Mouse (Mus musculus): Measurements from ENCODE around the gene Galntl6. TPM values are rescaled to one million over a fixed set of nuclear protein-coding genes. Genes with fewer than 3 reads are reported as not detected.

The Galntl6 gene
- polyA plus RNA-seq, 1 experiment = not detected

DNA sequence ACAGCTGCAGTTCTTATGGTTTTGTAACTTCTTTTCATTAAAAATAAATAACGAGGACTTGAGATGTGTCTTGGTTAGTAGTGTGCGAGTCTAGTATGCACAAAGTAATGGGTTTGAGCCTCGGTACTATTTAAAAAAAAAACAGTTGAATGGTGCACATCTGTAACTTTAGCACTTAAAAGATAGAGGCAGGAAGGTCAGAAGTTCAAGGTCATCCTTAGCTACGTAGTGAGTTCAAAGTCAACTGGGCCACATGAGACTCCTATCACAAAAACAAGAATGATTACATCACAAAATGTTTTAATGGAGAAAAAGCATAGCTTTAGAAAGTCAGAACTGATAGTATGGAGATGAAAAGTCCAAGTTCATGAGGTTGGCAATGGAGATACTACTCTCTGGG, 1175.2 kb downstream of the Galntl6 start:
- Histone ChIP-seq H3K4me3 (ENCODE audit: insufficient read depth, low read depth, low read length) (no peak overlapping the region), H3K4me1 (ENCODE audit: control insufficient read depth, insufficient read depth, insufficient read length, low read length) (no peaks in the 10 kb centered on the region), H3K27ac (replicated peaks; ENCODE audit: low read depth, low read length) (no peak overlapping the region)

GRCm38 (mm10) chr8:57732795-57733194, 1179.6 kb downstream of the Galntl6 start:
- H3K4me1 ChIP-seq (ENCODE audit: control insufficient read depth, insufficient read depth, insufficient read length, low read length) = no peaks in the 10 kb centered on the region
- no peak overlapping the region for H3K4me3 ChIP-seq (ENCODE audit: insufficient read depth, low read depth, low read length)
- no peak overlapping the region for H3K27ac ChIP-seq (replicated peaks; ENCODE audit: low read depth, low read length)

DNA sequence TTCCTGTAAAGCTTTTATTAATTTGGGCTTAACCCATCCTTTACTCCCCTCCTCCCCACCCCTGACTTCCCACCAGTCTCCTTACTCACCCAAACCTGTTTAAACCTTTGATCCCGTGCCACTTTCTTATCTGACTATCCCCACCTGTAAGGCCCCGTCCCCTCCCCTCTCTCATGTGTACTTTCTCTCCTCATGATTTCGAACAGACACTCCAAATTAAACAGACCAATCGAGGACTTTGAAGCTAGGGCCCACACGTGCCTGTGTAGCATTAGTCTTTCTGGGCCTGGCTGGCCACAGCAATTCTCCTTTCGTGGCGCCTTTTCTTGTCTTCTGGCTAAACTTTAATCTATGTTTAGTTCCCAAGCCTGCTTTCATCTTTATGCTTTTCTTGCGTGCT, 1180.8 kb downstream of the Galntl6 start:
- Histone ChIP-seq H3K4me1 (ENCODE audit: control insufficient read depth, insufficient read depth, insufficient read length, low read length) (no peaks in the 10 kb centered on the region), H3K4me3 (ENCODE audit: insufficient read depth, low read depth, low read length) (no peak overlapping the region), H3K27ac (replicated peaks; ENCODE audit: low read depth, low read length) (no peak overlapping the region)

DNA sequence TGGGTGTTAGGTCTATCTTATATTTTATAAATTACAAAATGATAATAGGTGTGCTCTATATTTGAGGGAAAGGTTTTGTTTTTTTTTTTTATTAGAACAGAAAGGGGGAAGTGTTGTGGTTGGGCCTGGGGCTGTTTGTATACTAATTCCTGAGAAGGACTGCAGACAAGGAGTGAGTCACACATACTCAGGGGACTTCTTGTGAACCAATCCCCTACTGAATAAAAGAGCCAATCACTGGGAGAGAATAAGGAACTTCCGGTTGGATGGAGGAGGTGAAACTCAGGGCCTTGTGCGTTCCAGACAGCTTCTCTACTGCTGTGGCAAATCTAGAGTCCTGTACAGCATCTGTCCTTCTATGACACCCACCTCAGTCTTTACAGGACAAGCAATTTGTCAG, 1184.2 kb downstream of the Galntl6 start:
- H3K4me1 ChIP-seq (ENCODE audit: control insufficient read depth, insufficient read depth, insufficient read length, low read length) = no peaks in the 10 kb centered on the region
- H3K27ac ChIP-seq (replicated peaks; ENCODE audit: low read depth, low read length) = no peak overlapping the region
- no peak overlapping the region for H3K4me3 ChIP-seq (ENCODE audit: insufficient read depth, low read depth, low read length)

DNA sequence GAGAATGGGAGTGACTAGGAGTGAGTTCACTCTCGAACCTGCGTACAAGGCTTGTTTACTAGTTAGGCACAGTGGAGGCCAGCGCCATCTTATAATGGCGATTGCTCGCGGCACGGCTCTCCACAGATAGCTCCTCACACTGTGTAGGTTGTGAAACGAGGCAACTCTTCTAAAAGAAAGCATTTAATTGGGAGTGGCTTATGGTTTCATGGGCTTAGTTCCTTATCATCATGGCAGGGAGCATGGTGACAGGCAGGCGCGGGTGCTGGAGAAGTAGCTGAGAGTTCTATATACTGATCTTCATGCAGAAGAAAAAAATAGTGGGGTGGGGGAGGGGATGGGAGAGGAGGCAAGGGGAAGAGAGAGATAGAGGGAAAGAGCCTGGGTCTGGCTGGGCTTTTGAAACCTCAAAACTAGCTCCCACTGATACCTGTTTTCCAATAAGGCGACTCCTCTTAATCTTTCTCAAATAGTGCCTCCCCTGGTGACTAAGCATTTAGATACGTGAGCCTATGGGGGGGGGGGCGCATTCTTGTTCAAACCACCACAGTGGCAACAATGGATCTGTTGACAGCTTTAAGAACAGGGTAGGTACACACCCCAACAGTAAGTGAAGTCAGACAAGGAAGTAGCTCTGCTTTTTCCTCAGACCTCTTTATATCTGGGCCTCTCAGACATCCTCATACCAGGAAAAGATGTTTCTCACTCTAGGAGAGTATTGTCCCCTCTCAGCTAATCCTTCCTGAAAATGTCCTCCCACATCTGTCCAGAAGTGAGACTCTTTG, 1187.4 kb downstream of the Galntl6 start:
- no peaks in the 10 kb centered on the region for H3K4me1 ChIP-seq (ENCODE audit: control insufficient read depth, insufficient read depth, insufficient read length, low read length)
- no peak overlapping the region for H3K4me3 ChIP-seq (ENCODE audit: insufficient read depth, low read depth, low read length)
- H3K27ac ChIP-seq (replicated peaks; ENCODE audit: low read depth, low read length) = no peak overlapping the region

Other genes starting within 250 kb of the Galntl6 start
- gene BC030500, start 885 bp downstream of the Galntl6 start, polyA plus RNA-seq (2012; ENCODE audit: insufficient read depth, insufficient read length, missing spikeins) = not detected in 2 replicates

Data from brown adipose tissue, adult 24 weeks (tissue).